Mouse (Mus musculus) gastrocnemius, postnatal 25 days (tissue): ENCODE measurements around the gene Vmn2r11. TPM values are rescaled to one million over a fixed set of nuclear protein-coding genes. Genes with fewer than 3 reads are reported as not detected.
"Not testable (repeated sequence)": the region's sequence is repeated elsewhere in the genome, so short reads cannot be mapped to it uniquely, and the experiment has no call there.

Source experiments
- DNase-seq: peaks from one replicate; pipeline ENCODE4 v3.0.0; 2022
- long read RNA-seq, 2 experiments: library from polyadenylated mRNA; stranded (forward); transcript quantifications; one replicate each; pipeline ENCODE4 v2.0.0; 2021
- total RNA-seq, 2 experiments: library from RNA; stranded (reverse); gene quantifications; 1 replicate in 1 of 2; 2 replicates in 1 of 2; pipeline ENCODE4 v1.2.3; 2021

Gene Vmn2r11
- not detected for total RNA-seq
- long read RNA-seq, experiment 1, result 0 reads
- long read RNA-seq, experiment 2, result 0 reads

DNA sequence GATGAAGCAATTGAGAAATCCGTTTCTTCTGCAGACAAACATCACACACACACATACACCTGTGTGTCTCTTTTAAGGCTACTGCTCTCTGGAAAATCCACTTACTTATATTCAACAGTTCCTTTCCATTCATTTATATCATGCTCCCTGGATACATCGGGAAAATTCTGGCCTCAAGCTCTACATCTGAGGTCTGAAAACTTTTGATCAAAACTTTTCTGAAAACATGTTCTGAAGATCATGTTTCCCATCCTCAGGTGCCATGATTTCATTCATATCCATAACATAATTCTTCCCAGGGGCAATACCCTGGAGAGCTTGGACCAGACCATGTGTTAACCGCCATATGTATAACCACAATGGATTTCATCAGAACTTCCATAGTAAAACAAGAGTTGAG lies at the start of gene Vmn2r11:
TSS of gene Vmn2r11 (minus strand) at position 101 of the 400 bp plus-strand sequence.
- DNase-seq, result not testable (repeated sequence)

DNA sequence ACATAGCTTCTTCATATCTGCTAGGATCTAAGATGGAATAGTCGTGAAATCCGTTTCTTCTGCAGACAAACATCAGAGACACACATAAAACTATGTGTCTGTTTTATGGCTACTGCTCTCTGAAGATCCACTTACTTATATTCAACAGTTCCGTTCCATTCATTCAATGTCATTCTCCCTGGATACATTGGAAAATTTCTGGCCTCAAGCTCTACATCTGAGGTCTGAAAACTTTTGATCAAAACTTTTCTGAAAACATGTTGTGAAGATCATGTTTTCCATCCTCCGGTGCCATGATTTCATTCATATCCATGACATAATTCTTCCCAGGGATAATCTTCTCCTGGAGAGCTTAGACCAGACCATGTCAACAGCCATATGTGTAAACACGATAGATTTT lies 38.5 kb upstream of the Vmn2r11 start, which contains the start of gene Vmn2r12:
TSS of gene Vmn2r12 (minus strand) at position 101 of the 400 bp plus-strand sequence.
- DNase-seq, result not testable (repeated sequence)

DNA sequence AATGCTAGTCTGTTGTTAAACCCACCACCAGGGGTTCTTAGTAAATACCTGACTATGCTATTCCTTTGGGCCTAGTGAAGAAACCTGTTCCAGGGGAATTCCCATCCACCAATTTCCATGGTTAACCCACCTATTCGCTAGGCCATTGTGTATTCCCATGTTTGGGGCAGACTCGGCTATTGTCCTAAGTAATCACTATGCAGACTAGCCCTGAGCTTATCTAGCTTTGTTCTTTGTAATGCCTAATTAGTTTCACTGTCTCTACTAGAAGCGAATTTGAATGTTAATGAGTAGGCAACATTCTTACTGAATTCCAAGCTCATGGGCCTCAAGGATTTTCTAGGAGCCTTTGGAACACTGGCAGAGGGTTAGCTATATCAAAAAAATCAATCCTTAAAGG lies 37.1 kb upstream of the Vmn2r11 start:
- not testable (repeated sequence) for DNase-seq

DNA sequence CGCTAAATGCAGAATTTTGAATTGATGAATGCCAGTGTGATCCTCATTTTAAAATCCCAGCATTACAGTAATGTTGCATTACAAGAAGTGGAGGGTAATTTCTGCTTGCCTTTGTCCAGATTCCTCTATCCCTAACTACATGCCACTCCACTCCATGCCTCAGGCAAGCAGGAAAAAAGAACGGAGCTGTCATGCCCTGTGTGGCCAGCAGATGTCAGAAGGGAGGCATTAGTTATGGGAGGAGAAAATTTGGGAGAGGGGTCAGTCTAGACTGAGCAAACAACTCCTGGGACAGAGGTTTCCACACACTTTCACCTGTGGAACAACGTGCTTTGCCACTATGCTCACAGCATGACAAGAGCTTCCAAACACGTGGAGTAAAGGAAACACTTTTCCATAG lies 12.6 kb upstream of the Vmn2r11 start:
- DNase-seq, result not testable (repeated sequence)

DNA sequence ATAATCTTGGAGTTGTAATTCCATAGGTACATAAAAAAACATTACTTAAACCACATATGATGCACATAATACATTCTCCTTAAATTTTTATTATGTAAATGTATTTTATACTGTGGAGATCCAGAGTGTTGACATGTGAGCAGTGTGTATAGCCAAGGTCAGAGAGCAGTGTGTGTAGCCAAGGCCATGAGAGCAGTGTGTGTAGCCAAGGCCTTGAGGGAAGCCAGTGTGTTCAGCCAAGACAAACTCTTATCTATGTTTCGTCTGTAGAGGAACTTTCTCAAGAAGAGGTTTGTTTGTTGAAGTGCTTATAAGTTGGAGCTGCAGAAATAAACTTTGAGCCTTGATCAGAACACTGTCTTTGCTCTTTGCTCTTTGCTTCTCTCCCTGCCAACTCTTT lies 4.1 kb downstream of the Vmn2r11 start:
- no peak for DNase-seq

DNA sequence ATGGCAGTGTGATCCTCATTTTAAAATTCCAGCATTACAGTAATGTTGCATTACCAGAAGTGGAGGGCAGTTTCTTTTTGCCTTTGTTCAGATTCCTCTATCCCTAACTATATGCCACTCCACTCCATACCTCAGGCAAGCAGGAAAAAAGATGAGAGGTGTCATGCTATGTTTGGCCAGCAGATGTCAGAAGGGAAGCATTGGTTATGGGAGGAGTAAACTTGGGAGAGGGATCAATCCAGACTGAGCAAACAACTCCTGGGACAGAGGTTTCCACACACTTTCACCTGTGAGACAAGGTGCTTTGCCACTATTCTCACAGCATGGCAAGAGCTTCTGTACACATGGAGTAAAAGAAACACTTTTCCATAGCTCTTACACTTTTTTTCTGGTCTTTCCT lies 26.8 kb downstream of the Vmn2r11 start:
- no peak for DNase-seq

DNA sequence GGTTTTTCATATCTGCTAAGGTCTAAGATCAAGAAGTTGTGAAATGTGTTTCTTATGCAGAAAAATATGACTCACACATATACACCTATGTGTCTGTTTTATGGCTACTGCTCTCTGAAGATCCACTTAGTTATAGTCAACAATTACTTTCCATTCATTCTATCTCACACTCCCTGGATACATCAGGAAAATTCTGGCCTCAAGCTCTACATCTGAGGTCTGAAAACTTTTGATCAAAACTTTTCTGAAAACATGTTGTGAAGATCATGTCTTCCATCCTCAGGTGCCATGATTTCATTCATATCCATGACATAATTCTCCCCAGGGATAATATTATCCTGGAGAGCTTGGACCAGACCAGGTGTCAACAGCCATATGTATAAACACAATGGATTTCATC lies 52.9 kb downstream of the Vmn2r11 start, which contains the start of gene Vmn2r10:
TSS of gene Vmn2r10 (minus strand) at position 101 of the 400 bp plus-strand sequence.
- not testable (repeated sequence) for DNase-seq

Other genes starting within 250 kb of the Vmn2r11 start
- not detected for gene Vmn2r9, start 207.0 kb downstream of the Vmn2r11 start, total RNA-seq
- not detected for gene Vmn2r10, start 53.0 kb downstream of the Vmn2r11 start, total RNA-seq
- gene Vmn2r12, start 38.4 kb upstream of the Vmn2r11 start, total RNA-seq, result not detected
- not detected for gene Vmn2r13, start 132.6 kb upstream of the Vmn2r11 start, total RNA-seq
- gene Vmn2r14, start 165.1 kb upstream of the Vmn2r11 start, total RNA-seq, result not detected
- gene Vmn2r15, start 238.1 kb upstream of the Vmn2r11 start, total RNA-seq, result not detected